ENCODE assay signal across 10 mouse cellular contexts in genomic region chr13:113589499-113589898, GRCm38 (mm10). TPM values are rescaled to one million over a fixed set of nuclear protein-coding genes. Genes with fewer than 3 reads are reported as not detected.
DNase-seq lines count a peak whose midpoint lies in the region; ATAC-seq and TF ChIP-seq lines count a peak whose summit lies in the region.
"Had no signal": no experiment of that assay in that cellular context is flagged by ENCODE, and none has a peak within 500 bp of the region (broad histone marks: within the 10 kb centered on the region; RNA-seq: fewer than 3 reads in every experiment).

No protein-coding gene starts in this region.

- no peak for DNase-seq in intestine, embryonic 14.5 days (ENCODE audit: low spot score)
- DNase-seq in adipocyte (ENCODE audit: low spot score), result peak; percentile 51
- DNase-seq in lung, postnatal 25 days (ENCODE audit: low spot score), result peak; percentile 60
- DNase-seq in ovary, postnatal 10 days (ENCODE audit: low spot score), result no peak
- DNase-seq in layer of hippocampus, adult 18-20 months (ENCODE audit: low spot score in 2 of 2), result no peak
- DNase-seq: cerebellum, adult 11-12 months; thymus, adult 18-20 months had no signal

- WGBS in intestine, embryonic 14.5 days, result 64% methylated on average over 7 of the region's 7 CpGs
- WGBS in intestine, postnatal 0 days, result 51% methylated on average over 7 of the region's 7 CpGs
- WGBS in hindbrain, embryonic 12.5 days, result 79% methylated on average over 7 of the region's 7 CpGs

- H3K4me1 ChIP-seq in intestine, embryonic 14.5 days (replicated peaks; ENCODE audit: control insufficient read depth, insufficient read depth, low read length), result no peaks in the 10 kb centered on the region
- H3K4me1 ChIP-seq in intestine, postnatal 0 days (replicated peaks; ENCODE audit: control insufficient read depth, insufficient read depth, low read length), result no peaks in the 10 kb centered on the region
- peaks cover 20% of the 10 kb centered on the region for H3K4me1 ChIP-seq in hindbrain, embryonic 12.5 days

- H3K9ac ChIP-seq in intestine, embryonic 14.5 days (ENCODE audit: low read length), result no peak overlapping the region
- H3K9ac ChIP-seq in intestine, postnatal 0 days (ENCODE audit: low read depth, low read length), result no peak overlapping the region
- no peak overlapping the region for H3K9ac ChIP-seq in hindbrain, embryonic 12.5 days

- H3K4me3 ChIP-seq in intestine, embryonic 14.5 days (ENCODE audit: low read depth, low read length), result no peak overlapping the region
- H3K4me3 ChIP-seq in intestine, postnatal 0 days (ENCODE audit: low read depth, low read length), result no peak overlapping the region
- no peak overlapping the region for H3K4me3 ChIP-seq in hindbrain, embryonic 12.5 days

- H3K36me3 ChIP-seq in intestine, embryonic 14.5 days (ENCODE audit: control insufficient read depth, insufficient read depth, low read length), result peaks cover 20% of the 10 kb centered on the region
- peaks cover 25% of the 10 kb centered on the region for H3K36me3 ChIP-seq in intestine, postnatal 0 days (ENCODE audit: control insufficient read depth, insufficient read depth)
- peaks cover 15% of the 10 kb centered on the region for H3K36me3 ChIP-seq in hindbrain, embryonic 12.5 days

- H3K4me2 ChIP-seq in intestine, embryonic 14.5 days (ENCODE audit: low read length), result no peak overlapping the region
- no peak overlapping the region for H3K4me2 ChIP-seq in intestine, postnatal 0 days (replicated peaks; ENCODE audit: low read depth)
- H3K4me2 ChIP-seq in hindbrain, embryonic 12.5 days (replicated peaks), result no peak overlapping the region

- H3K27ac ChIP-seq in intestine, embryonic 14.5 days (ENCODE audit: low read depth), result no peak overlapping the region
- no peak overlapping the region for H3K27ac ChIP-seq in intestine, postnatal 0 days (ENCODE audit: low read depth, low read length)
- no peak overlapping the region for H3K27ac ChIP-seq in hindbrain, embryonic 12.5 days

- H3K9me3 ChIP-seq in intestine, embryonic 14.5 days (ENCODE audit: control insufficient read depth, low read length), result no peaks in the 10 kb centered on the region
- H3K9me3 ChIP-seq in intestine, postnatal 0 days (ENCODE audit: control insufficient read depth), result no peaks in the 10 kb centered on the region
- H3K9me3 ChIP-seq in hindbrain, embryonic 12.5 days (replicated peaks), result no peaks in the 10 kb centered on the region

- no peak for TF ChIP-seq CTCF in intestine, postnatal 0 days (IDR thresholded peaks at IDR 0.05; ENCODE audit: low read depth)

- ATAC-seq in intestine, embryonic 14.5 days (replicated peaks; ENCODE audit: low FRiP score, low TSS enrichment, low read depth), result 0 out of 2 replicates have a peak, but pooled peaks have one; percentile 37
- no peak for ATAC-seq in intestine, postnatal 0 days
- peak; percentile 86 for ATAC-seq in granulocyte monocyte progenitor cell, adult 5-6 weeks (replicated peaks; ENCODE audit: poor library complexity, severe bottlenecking)
- no peak for ATAC-seq in hindbrain, embryonic 12.5 days (ENCODE audit: low FRiP score)

- H3K27me3 ChIP-seq in intestine, embryonic 14.5 days (replicated peaks; ENCODE audit: control insufficient read depth, insufficient read depth, low read length), result no peaks in the 10 kb centered on the region
- H3K27me3 ChIP-seq in intestine, postnatal 0 days (replicated peaks; ENCODE audit: control insufficient read depth, insufficient read depth, low read length), result no peaks in the 10 kb centered on the region
- no peaks in the 10 kb centered on the region for H3K27me3 ChIP-seq in hindbrain, embryonic 12.5 days

RNA-seq across cellular contexts. Expression of gene Snx18, which starts 28.9 kb away (rescaled TPM):
- polyA plus RNA-seq in intestine, embryonic 14.5 days (2014; fragmentation: Nextera tagmentation; extraction: Ambion mirVana), result 21.3 and 24.0 TPM in 2 replicates
- 13.2 and 13.7 TPM in 2 replicates for polyA plus RNA-seq in intestine, postnatal 0 days (2015; fragmentation: Nextera tagmentation; extraction: Ambion mirVana)
- 25.5 and 39.0 TPM in 2 replicates for total RNA-seq in granulocyte monocyte progenitor cell, adult 5-6 weeks (2014; fragmentation: Nextera tagmentation)
- 46.2 and 47.1 TPM in 2 replicates for total RNA-seq in granulocyte monocyte progenitor cell, adult 5-6 weeks (2017)
- 10 to 100 TPM; 22.7 to 23.5 TPM for total RNA-seq in layer of hippocampus, adult 18-20 months (2021)
- 30.6 and 31.1 TPM in 2 replicates for polyA plus RNA-seq in hindbrain, embryonic 12.5 days (2016; fragmentation: Nextera tagmentation; extraction: Ambion mirVana)

Comparison
In these comparisons a context has a peak if more than half of its experiments do, and no peak if none do; other contexts are left out.
1. ATAC-seq: peak in intestine, embryonic 14.5 days (single experiment) and granulocyte monocyte progenitor cell, adult 5-6 weeks (single experiment); none in intestine, postnatal 0 days (single experiment) and hindbrain, embryonic 12.5 days (single experiment).
2. DNase-seq: peak in adipocyte (single experiment) and lung, postnatal 25 days (single experiment); none in intestine, embryonic 14.5 days (single experiment), ovary, postnatal 10 days (single experiment) and layer of hippocampus, adult 18-20 months (0 of 2).